Mouse (Mus musculus): ENCODE measurements around the gene Cpvl.

Gene Cpvl

DNA sequence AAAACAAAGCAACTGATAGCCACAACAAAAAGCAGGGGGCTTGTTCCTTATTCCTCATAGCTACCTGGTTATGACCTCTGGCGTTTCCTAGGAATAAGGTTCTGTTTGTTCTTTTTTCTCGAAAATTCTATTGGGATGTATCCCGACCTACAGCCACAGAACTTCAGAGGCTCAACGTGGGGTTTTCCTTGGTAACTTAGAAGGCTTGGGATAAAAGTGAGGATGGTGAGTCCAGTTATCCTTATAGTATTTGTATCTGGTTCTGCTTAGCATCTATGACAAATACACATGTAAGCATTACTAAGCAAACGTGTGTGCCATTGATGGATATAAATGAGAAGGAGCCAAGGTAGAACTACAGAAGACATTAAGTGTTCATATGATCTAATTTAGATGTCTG, at the start of gene Cpvl:
TSS of gene Cpvl (minus strand) at position 101 of the 400 bp plus-strand sequence.
- no peak for DNase-seq (ENCODE audit: low spot score in 2 of 2)

- no peak for DNase-seq (ENCODE audit: low spot score in 2 of 2)
Measured at GRCm38 (mm10) chr6:54023846-54024245, 45.4 kb upstream of the Cpvl start.

- DNase-seq (ENCODE audit: low spot score in 2 of 2): no peak
Measured at GRCm38 (mm10) chr6:54021123-54021789, 42.8 kb upstream of the Cpvl start.

DNA sequence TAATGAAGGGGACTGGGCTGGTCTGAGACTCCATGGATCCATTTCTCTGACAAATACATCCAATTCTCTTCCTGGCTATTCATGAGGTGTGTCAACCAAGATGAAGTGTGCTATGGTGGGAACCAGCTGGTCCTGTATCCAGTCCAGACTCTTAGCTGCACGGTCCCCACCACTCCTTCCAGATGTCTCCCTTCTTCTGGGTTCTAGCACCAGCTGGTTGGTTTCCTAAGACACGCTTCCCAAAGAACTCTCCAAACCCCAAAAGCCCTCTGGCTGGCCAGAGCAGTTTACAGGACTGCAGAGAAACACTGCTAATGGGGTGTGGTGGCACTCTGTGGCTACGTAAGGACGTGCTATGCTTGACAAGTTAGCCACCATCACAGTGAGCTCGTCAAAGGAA, 40.4 kb upstream of the Cpvl start:
- DNase-seq (ENCODE audit: low spot score in 2 of 2): no peak

DNA sequence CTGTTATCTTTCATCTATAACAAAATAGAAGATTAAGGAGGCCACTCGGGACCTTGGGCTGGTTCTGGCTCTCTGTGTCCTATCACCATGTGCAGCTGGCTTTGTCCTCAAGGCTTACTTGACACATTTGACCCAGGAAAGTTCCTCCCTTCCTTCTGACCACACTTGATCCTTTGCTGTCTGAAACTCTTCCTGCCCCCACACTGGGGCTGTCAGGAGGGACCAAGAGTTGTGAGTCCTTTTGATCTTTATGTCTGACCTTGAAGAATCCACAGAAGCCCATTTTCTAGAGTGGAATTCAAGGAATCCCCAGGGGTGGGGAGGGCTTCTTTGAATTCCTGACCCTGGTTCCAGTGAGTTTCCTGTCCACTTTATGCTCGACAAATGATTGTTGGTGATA, 39.6 kb upstream of the Cpvl start:
- no peak for DNase-seq (ENCODE audit: low spot score in 2 of 2)

DNA sequence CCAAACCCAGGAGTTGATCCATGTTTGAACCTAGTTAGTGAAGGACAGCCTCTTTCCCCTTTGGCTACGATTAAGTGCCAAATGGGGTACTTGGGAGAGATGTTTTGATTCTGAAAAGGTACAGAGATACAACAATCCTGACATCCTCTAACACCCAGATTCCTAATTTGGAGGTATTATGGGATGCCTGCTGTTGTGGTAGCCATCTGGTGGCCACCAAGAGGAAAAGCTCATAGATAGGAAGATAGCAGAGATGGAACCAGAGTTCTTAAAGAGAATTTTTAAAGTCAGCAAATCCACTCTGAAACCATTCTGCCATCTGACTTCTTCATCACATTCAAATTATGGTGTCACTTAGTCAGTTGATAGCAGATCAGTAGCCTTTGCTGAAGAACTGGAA, 33.7 kb upstream of the Cpvl start:
- no peak for DNase-seq (ENCODE audit: low spot score in 2 of 2)

GRCm38 (mm10) chr6:54010362-54010761, 31.9 kb upstream of the Cpvl start:
- DNase-seq (ENCODE audit: low spot score in 2 of 2): no peak

DNA sequence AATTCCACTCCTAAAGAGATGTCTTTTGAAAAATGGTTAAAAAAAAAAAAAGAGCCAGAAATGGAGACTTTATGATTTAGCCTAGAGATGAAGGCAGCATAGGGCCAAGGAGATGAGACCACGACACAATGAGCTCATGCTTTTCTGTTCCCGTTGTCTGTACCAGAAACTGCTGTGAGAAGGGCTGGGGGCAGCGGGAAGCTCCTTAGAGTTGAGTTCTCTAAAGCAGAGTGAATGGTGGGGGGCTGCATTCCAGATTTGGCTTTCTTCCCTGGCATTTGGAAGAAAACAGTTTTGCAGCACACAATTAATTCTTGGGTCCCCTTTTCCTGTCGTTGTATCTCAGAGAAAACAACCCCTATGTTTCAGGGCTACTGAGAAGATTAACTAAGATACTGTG, 30.8 kb upstream of the Cpvl start:
- no peak for DNase-seq (ENCODE audit: low spot score in 2 of 2)

- DNase-seq (ENCODE audit: low spot score in 2 of 2): no peak
Measured at GRCm38 (mm10) chr6:54008448-54009120, 30.1 kb upstream of the Cpvl start.

- DNase-seq (ENCODE audit: low spot score in 2 of 2): no peak
Measured at GRCm38 (mm10) chr6:54005302-54005701, 26.8 kb upstream of the Cpvl start.

GRCm38 (mm10) chr6:53996226-53996955, 17.9 kb upstream of the Cpvl start:
- no peak for DNase-seq (ENCODE audit: low spot score in 2 of 2)

GRCm38 (mm10) chr6:53995519-53995918, 17.0 kb upstream of the Cpvl start:
- DNase-seq (ENCODE audit: low spot score in 2 of 2): no peak

DNA sequence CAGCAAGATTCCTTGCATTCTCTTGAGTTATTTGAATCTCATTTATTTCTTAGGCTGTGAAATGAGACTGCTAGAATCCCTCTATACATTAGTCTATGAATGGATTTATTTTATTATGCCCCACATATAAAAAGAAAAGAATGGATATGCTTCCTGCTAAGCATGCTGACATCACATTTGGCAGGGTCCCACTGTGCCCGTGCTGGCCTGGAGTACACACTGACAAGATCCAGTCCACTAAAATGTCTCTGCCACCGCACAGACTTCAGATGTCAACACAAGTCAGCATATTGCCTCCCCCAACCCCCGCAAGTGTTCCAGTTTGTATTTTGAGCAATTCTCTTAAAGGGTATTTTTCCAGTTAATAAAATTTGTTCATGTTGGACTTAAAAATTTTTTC, 13.9 kb upstream of the Cpvl start:
- no peak for DNase-seq (ENCODE audit: low spot score in 2 of 2)

- no peak for DNase-seq (ENCODE audit: low spot score in 2 of 2)
Measured at GRCm38 (mm10) chr6:53987235-53987634, 8.8 kb upstream of the Cpvl start.

GRCm38 (mm10) chr6:53986273-53986985, 8.0 kb upstream of the Cpvl start:
- DNase-seq (ENCODE audit: low spot score in 2 of 2): no peak

DNA sequence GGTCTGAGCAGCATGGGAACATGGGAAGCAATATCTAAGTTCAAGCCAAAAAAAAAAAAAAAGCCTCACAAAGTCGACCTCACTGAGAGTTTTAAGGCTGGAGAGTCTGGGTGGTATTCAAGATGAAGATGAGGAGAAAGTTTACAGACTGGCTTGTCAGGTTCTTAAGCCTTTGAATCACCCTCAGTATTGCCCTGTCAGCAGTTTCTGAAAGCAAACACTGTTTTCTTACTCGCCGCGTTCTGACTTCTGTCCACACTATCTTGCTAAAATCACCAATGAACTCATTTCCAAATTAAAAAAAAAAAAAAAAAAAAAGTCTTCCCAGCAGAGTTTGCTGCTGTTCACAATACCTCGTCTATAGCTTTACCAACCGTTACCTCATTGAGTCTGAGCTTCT, 5.3 kb upstream of the Cpvl start:
- DNase-seq (ENCODE audit: low spot score in 2 of 2): no peak

GRCm38 (mm10) chr6:53982612-53983011, 4.1 kb upstream of the Cpvl start:
- no peak for DNase-seq (ENCODE audit: low spot score in 2 of 2)

DNA sequence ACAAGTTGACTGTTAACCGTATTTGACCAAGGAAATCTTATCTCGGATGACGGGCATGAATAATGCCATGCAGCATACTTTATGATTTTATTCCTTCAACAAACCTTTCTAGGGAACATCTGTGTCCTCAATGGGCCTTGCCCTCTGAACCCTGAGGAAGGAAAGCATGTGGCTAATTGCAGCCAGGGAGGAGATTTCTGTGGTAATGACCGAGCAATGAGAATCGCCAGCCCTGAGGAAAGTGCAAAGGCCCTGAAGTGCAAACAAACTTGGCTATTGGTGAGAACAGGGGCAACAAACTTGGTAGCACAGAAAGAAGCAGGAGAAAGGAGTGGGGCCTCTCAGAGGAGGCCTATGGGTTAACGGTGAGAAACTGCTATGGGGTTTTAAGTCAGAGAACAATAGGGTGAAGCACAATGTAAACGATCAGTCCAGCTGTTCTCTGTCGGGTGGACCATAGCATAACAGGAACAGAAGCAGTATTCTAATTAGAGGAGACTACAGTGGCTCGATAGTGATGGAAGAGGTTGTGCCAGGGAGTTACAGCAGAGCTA, 3.7 kb upstream of the Cpvl start:
- no peak for DNase-seq (ENCODE audit: low spot score in 2 of 2)

DNA sequence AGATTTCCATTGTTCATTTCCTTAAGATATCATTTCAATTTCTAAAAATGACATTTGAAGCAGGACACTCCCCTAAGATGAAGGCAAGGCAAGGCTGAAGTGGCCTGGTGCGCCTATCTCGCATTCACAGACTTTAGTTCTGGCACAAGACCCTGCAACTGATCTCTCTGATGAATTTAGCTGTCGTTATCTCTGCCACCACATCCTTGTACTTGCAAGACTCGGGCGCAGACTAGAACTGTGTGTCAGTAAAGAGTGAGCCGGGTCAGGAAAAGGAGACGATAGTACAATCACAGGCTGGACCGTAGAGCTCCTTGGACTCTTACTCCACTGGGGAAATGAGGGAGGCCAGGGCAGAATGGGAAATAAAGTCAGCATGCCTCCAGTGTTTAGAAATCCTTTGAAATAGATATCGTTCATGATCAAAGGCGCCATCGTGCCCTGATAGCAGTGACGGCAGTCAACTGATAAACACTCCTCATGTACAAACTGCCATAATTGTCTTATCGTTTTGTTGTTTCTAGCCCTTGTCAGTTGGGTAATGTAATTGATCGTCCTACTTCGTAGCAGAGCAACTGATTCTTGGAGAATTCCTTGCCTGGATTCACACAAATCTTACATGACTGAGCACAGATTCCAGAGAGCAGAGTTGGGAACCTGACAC, 2.5 kb upstream of the Cpvl start:
- DNase-seq (ENCODE audit: low spot score in 2 of 2): no peak

GRCm38 (mm10) chr6:53974040-53974439, 4.4 kb downstream of the Cpvl start:
- no peak for DNase-seq (ENCODE audit: low spot score in 2 of 2)

DNA sequence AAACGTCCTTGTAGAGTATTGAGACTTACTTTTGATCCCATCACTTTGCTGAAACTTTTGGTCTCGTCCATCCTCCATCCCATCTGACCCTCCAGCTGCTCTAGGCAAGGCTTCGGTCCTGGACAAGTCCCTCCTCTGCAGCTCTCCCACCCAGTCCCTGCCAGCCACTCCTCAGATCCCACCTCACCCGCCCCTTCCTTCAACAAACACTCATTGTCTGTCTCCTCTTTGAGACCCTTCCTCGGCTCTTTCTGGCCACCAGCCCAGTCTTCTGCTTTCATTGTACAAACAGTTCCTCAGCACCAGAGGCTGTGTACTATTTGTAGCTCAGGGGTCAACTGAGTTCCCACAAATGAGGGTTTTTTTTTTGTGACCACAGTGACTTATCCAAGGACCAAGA, 5.0 kb downstream of the Cpvl start:
- DNase-seq (ENCODE audit: low spot score in 2 of 2): no peak
